In the genomic region with DNA sequence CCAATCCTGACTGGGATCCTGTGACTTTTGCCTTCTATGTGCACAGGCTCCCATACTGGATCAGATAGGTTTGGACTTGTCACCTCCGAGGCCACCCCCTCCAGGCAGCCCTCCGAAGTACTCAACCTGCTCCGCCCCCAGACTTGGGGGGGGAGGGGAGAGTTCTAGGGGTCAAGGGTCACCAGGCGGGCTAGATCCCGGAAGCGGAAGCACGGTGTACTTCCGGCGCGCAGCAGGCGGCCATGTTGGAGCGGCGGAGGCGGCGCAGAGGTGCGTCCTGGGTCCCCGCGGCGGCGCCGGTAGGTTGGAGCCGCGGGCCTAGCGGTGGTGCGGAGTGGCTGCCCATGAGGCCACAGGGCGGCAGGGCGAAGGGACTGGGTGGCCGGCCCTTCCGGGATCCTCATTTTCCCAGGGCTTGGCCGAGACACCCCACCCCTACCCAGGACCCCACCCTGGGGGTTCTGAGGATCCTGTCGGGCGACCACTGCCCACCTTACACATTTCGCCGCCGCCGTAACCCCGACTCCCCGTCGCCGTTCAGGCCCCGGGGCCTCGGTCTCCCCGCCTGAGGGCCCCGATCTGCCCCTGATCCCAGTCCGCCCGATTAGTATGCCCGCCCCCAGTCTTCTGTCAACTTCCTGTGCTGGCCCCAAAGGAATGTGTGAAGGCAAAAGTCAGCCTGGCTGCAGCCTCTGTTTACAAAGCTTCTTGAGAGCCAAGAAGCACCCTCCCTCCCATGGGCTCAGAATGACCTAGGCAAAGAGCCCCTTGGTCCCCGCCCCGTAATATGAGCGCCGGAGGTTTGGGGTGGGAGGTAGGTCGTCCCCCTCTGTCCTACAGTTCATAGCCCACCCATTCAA, we compare ENCODE assay signal across 8 mouse cellular contexts. TPM values are rescaled to one million over a fixed set of nuclear protein-coding genes. Genes with fewer than 3 reads are reported as not detected.
DNase-seq lines count a peak whose midpoint lies in the region; ATAC-seq and TF ChIP-seq lines count a peak whose summit lies in the region.

A gene (plus strand): TSS at position 209 of the 860 bp plus-strand sequence.

- no peaks in the 10 kb centered on the region for H3K9me3 ChIP-seq in hindbrain, postnatal 0 days (ENCODE audit: low read length)

- 1% methylated on average over 39 of the region's 52 CpGs for WGBS in hindbrain, postnatal 0 days

- H3K4me3 ChIP-seq in hindbrain, postnatal 0 days (ENCODE audit: low read length) = peak within 1 kb of the TSS; percentile 91

- no peaks in the 10 kb centered on the region for H3K27me3 ChIP-seq in hindbrain, postnatal 0 days (ENCODE audit: insufficient read depth, low read length)

- H3K9ac ChIP-seq in hindbrain, postnatal 0 days (replicated peaks; ENCODE audit: low read length) = peak within 1 kb of the TSS; percentile 89

- peak within 1 kb of the TSS; percentile 91 for H3K27ac ChIP-seq in hindbrain, postnatal 0 days

- H3K4me2 ChIP-seq in hindbrain, postnatal 0 days (ENCODE audit: low read depth, low read length) = peak within 1 kb of the TSS; percentile 95

- peaks cover 18% of the 10 kb centered on the region; the same call in 1 of the 2 replicates for H3K36me3 ChIP-seq in hindbrain, postnatal 0 days (ENCODE audit: insufficient read depth, low read length)

- peak; percentile 96 for DNase-seq in ZHBTc4 (ENCODE audit: low read depth, low spot score)
- DNase-seq in gastrocnemius, adult 8-10 months (ENCODE audit: low spot score in 2 of 2) = peak; percentile 79 to 84
- DNase-seq in hindbrain, postnatal 0 days (ENCODE audit: low spot score) = peak; percentile 94
- peak; percentile 84 to 88 for DNase-seq in left cerebral cortex, adult 18-20 months (ENCODE audit: low spot score in 2 of 2)
- DNase-seq in lung, postnatal 4 days = peak; percentile 90 to 91
- DNase-seq in retina, postnatal 1 day = peak; percentile 92
- DNase-seq in urinary bladder, adult 18-20 months (ENCODE audit: low spot score in 2 of 2) = peak; percentile 72 to 82

- TF ChIP-seq CTCF in hindbrain, postnatal 0 days (IDR thresholded peaks at IDR 0.05; ENCODE audit: low read depth) = no peak

- peaks cover 3% of the 10 kb centered on the region for H3K4me1 ChIP-seq in hindbrain, postnatal 0 days (ENCODE audit: insufficient read depth, low read length)

- ATAC-seq in common myeloid progenitor, adult 5-6 weeks (replicated peaks; ENCODE audit: low read depth, poor library complexity, severe bottlenecking) = peak; percentile 91
- ATAC-seq in hindbrain, postnatal 0 days = peak; percentile 89

RNA-seq across cellular contexts. Expression of the gene that starts here (rescaled TPM):
- 11.0 and 15.4 TPM in 2 replicates for total RNA-seq in common myeloid progenitor, adult 5-6 weeks (2017)
- total RNA-seq in gastrocnemius, adult 8-10 months (2022) = 10 to 100 TPM; 13.8 to 21.0 (median 16.3) TPM
- total RNA-seq in hindbrain, postnatal 0 days (2014; rRNA removed) = 32.9 and 37.2 TPM in 2 replicates
- polyA plus RNA-seq in hindbrain, postnatal 0 days (2015; fragmentation: Nextera tagmentation; extraction: Ambion mirVana) = 46.9 and 55.9 TPM in 2 replicates
- 10 to 100 TPM; 37.9 to 39.9 TPM for total RNA-seq in left cerebral cortex, adult 18-20 months (2021)

Comparison
In these comparisons a context has a peak if more than half of its experiments do, and no peak if none do; other contexts are left out.
1. Peak in every context shown above with its lines: DNase-seq, ATAC-seq, H3K4me3 ChIP-seq and H3K27ac ChIP-seq.